Comparison of ENCODE assay signal across 8 mouse cellular contexts in genomic region chr2:125731763-125732560, GRCm38 (mm10). TPM values are rescaled to one million over a fixed set of nuclear protein-coding genes. Genes with fewer than 3 reads are reported as not detected.
DNase-seq lines count a peak whose midpoint lies in the region; ATAC-seq lines count a peak whose summit lies in the region.

No protein-coding gene starts in this region.

- H3K27ac ChIP-seq in intestine, embryonic 16.5 days (ENCODE audit: low read length): 0 out of 2 replicates have a peak overlapping the region, but pooled peaks have one; percentile 30
- peak overlapping the region; percentile 93 for H3K27ac ChIP-seq in midbrain, embryonic 10.5 days (replicated peaks)

- peak; percentile 99 for DNase-seq in adrenal gland, postnatal 10 days
- peak; percentile 94 for DNase-seq in embryo, embryonic 9.5 days (ENCODE audit: extremely low spot score)
- peak; percentile 91 to 93 for DNase-seq in gastrocnemius, postnatal 4 days (ENCODE audit: low spot score in 2 of 2)
- DNase-seq in left cerebral cortex, postnatal 25 days (ENCODE audit: low spot score in 2 of 2): peak; percentile 91 to 94
- peak; percentile 95 for DNase-seq in midbrain, embryonic 10.5 days (ENCODE audit: low spot score)
- DNase-seq in right cerebral cortex, postnatal 36 days (ENCODE audit: low spot score in 2 of 2): peak; percentile 87 to 89
- DNase-seq in urinary bladder, postnatal 4 days (ENCODE audit: low spot score in 2 of 2): peak; percentile 91 to 95

- 9% methylated on average over 35 of the region's 35 CpGs for WGBS in intestine, embryonic 16.5 days
- WGBS in midbrain, embryonic 10.5 days: 7% methylated on average over 35 of the region's 35 CpGs

- H3K4me3 ChIP-seq in intestine, embryonic 16.5 days (ENCODE audit: low read length): peak overlapping the region; percentile 52
- peak overlapping the region; percentile 61 for H3K4me3 ChIP-seq in midbrain, embryonic 10.5 days

- H3K36me3 ChIP-seq in intestine, embryonic 16.5 days (ENCODE audit: control insufficient read depth, insufficient read depth, low read length): no peaks in the 10 kb centered on the region
- H3K36me3 ChIP-seq in midbrain, embryonic 10.5 days: no peaks in the 10 kb centered on the region

- H3K9me3 ChIP-seq in intestine, embryonic 16.5 days (ENCODE audit: control insufficient read depth, low read length): no peaks in the 10 kb centered on the region
- no peaks in the 10 kb centered on the region for H3K9me3 ChIP-seq in midbrain, embryonic 10.5 days (replicated peaks)

- peak overlapping the region; percentile 84 for H3K9ac ChIP-seq in intestine, embryonic 16.5 days (ENCODE audit: low read depth, low read length)

- ATAC-seq in intestine, embryonic 16.5 days: peak; percentile 97

- peaks cover 5% of the 10 kb centered on the region; the same call in 1 of the 2 replicates for H3K4me1 ChIP-seq in intestine, embryonic 16.5 days (ENCODE audit: control insufficient read depth, insufficient read depth, low read length)
- peaks cover 14% of the 10 kb centered on the region for H3K4me1 ChIP-seq in midbrain, embryonic 10.5 days

- H3K4me2 ChIP-seq in intestine, embryonic 16.5 days (ENCODE audit: low read depth, low read length): peak overlapping the region; percentile 90

- intact Hi-C loops in left cerebral cortex, postnatal 25 days (cut with DNase I): loop anchor here (1.0 to 5.0 kb wide), 2 partner anchors 72 to 470 kb away; no protein-coding TSS in a partner anchor

- no peaks in the 10 kb centered on the region for H3K27me3 ChIP-seq in intestine, embryonic 16.5 days (replicated peaks; ENCODE audit: control insufficient read depth, insufficient read depth, low read length)
- H3K27me3 ChIP-seq in midbrain, embryonic 10.5 days (ENCODE audit: low read depth, poor library complexity, severe bottlenecking): peaks cover 47% of the 10 kb centered on the region

RNA-seq across cellular contexts. Expression of gene Shc4, which starts 8.0 kb away (rescaled TPM):
- total RNA-seq in adrenal gland, postnatal 10 days (2021): 1 to 10 TPM; 2.6 to 3.2 TPM
- total RNA-seq in gastrocnemius, postnatal 4 days (2021): 1 to 10 TPM; 3.9 to 4.1 TPM
- 1.7 and 1.8 TPM in 2 replicates for polyA plus RNA-seq in intestine, embryonic 16.5 days (2015; fragmentation: Nextera tagmentation; extraction: Ambion mirVana)
- 1 to 10 TPM; 5.0 TPM for total RNA-seq in left cerebral cortex, postnatal 25 days (2021)
- polyA plus RNA-seq in midbrain, embryonic 10.5 days (2016; fragmentation: Nextera tagmentation; extraction: Ambion mirVana): 1.3 TPM in 2 replicates

RNA-seq across cellular contexts. Expression of gene Secisbp2l, which starts 50.7 kb away (rescaled TPM):
- total RNA-seq in adrenal gland, postnatal 10 days (2021): 10 to 100 TPM; 45.6 to 52.6 TPM
- total RNA-seq in gastrocnemius, postnatal 4 days (2021): 10 to 100 TPM; 42.5 to 50.8 TPM
- polyA plus RNA-seq in intestine, embryonic 16.5 days (2015; fragmentation: Nextera tagmentation; extraction: Ambion mirVana): 11.9 and 12.0 TPM in 2 replicates
- 100 to 1,000 TPM; 112 to 115 TPM for total RNA-seq in left cerebral cortex, postnatal 25 days (2021)
- 15.8 and 21.9 TPM in 2 replicates for polyA plus RNA-seq in midbrain, embryonic 10.5 days (2016; fragmentation: Nextera tagmentation; extraction: Ambion mirVana)

RNA-seq across cellular contexts. Expression of gene Eid1, which starts 59.1 kb away (rescaled TPM):
- total RNA-seq in adrenal gland, postnatal 10 days (2021): 100 to 1,000 TPM; 111 to 122 TPM
- total RNA-seq in gastrocnemius, postnatal 4 days (2021): 100 to 1,000 TPM; 115 TPM
- 72.0 and 73.2 TPM in 2 replicates for polyA plus RNA-seq in intestine, embryonic 16.5 days (2015; fragmentation: Nextera tagmentation; extraction: Ambion mirVana)
- 100 to 1,000 TPM; 229 to 255 TPM for total RNA-seq in left cerebral cortex, postnatal 25 days (2021)
- 125 and 148 TPM in 2 replicates for polyA plus RNA-seq in midbrain, embryonic 10.5 days (2016; fragmentation: Nextera tagmentation; extraction: Ambion mirVana)

Comparison
In these comparisons a context has a peak if more than half of its experiments do, and no peak if none do; other contexts are left out.
1. Peak in every context shown above with its lines: DNase-seq, ATAC-seq, H3K4me3 ChIP-seq and H3K27ac ChIP-seq.